Mouse (Mus musculus): ENCODE measurements around the gene Sohlh2. TPM values are rescaled to one million over a fixed set of nuclear protein-coding genes. Genes with fewer than 3 reads are reported as not detected.

Sohlh2 gene
- not detected in 4 replicates for total RNA-seq (2023)

GRCm38 (mm10) chr3:55181766-55182165 is at the start of gene Sohlh2:
Gene Sohlh2 (plus strand): TSS chr3:55182028.

GRCm38 (mm10) chr3:55137039-55137438 is 44.8 kb upstream of the Sohlh2 start, which contains the start of gene Ccdc169:
Gene Ccdc169 (plus strand): TSS chr3:55137339.

GRCm38 (mm10) chr3:55241730-55242421 is 60.0 kb downstream of the Sohlh2 start, which contains the start of gene Dclk1:
Gene Dclk1 (plus strand): TSS chr3:55242364.

Other genes with a start within 250 kb of the Sohlh2 start
- gene Ccna1, start 126.5 kb upstream of the Sohlh2 start, total RNA-seq (2023) = not detected in 4 replicates
- gene Spg20, start 69.9 kb upstream of the Sohlh2 start, total RNA-seq (2023) = 10.1 to 19.8 TPM (median 15.3 TPM) in 4 replicates
- gene Ccdc169, start 44.7 kb upstream of the Sohlh2 start, total RNA-seq (2023) = not detected in 4 replicates
- not detected in 4 replicates for gene Dclk1, start 60.3 kb downstream of the Sohlh2 start, total RNA-seq (2023)

Data from B cell, adult 62 days (primary cell).